Mouse (Mus musculus) midbrain, postnatal 0 days (tissue): ENCODE measurements around the gene Tmed6. TPM values are rescaled to one million over a fixed set of nuclear protein-coding genes. Genes with fewer than 3 reads are reported as not detected.

ENCODE experiments used
- ATAC-seq: fragments of 200-750 bp; cut with Nextera tagmentation; 2 replicates; pipeline ENCODE4 v1.8.0; 2017; ENCODE audit warnings: moderate number of reproducible peaks, mild to moderate bottlenecking, moderate TSS enrichment, moderate library complexity; ENCODE audit not compliant: low FRiP score
- DNase-seq: peaks from one replicate; pipeline ENCODE4 v3.0.0-alpha.2; 2015; ENCODE audit warnings: low spot score
- H3K27ac ChIP-seq: fragments of 300-500 bp; sonication (generic); 2 replicates; pipeline ENCODE4 v1.5.1; 2014; ENCODE audit warnings: low read depth, mild to moderate bottlenecking, low read length, mixed read lengths
- H3K27me3 ChIP-seq: fragments of 300-500 bp; sonication (generic); 2 replicates; pipeline ENCODE4 v1.6.1; 2014; ENCODE audit warnings: low read length, control low read depth, mixed read lengths; ENCODE audit not compliant: insufficient read depth
- H3K36me3 ChIP-seq: fragments of 300-500 bp; sonication (generic); 2 replicates; pipeline ENCODE4 v1.6.1; 2014; ENCODE audit warnings: low read length, control low read depth, mixed read lengths; ENCODE audit not compliant: insufficient read depth
- H3K4me1 ChIP-seq: fragments of 300-500 bp; sonication (generic); 2 replicates; pipeline ENCODE4 v1.6.1; 2014; ENCODE audit warnings: mild to moderate bottlenecking, control low read depth, antibody characterized with exemption, low read length, mixed read lengths; ENCODE audit not compliant: insufficient read depth
- H3K4me2 ChIP-seq: fragments of 300-500 bp; sonication (generic); 2 replicates; pipeline ENCODE4 v1.6.1; 2014; ENCODE audit warnings: low read depth, mild to moderate bottlenecking, low read length, mixed read lengths; ENCODE audit not compliant: poor library complexity, severe bottlenecking
- H3K4me3 ChIP-seq: fragments of 300-500 bp; sonication (generic); 2 replicates; pipeline ENCODE4 v1.5.1; 2014; ENCODE audit warnings: low read depth, mild to moderate bottlenecking, low read length, moderate library complexity
- H3K9ac ChIP-seq: fragments of 300-500 bp; sonication (generic); replicated peaks from 2 replicates; pipeline ENCODE4 v1.6.1; 2014; ENCODE audit warnings: mild to moderate bottlenecking, low read length, moderate library complexity, mixed read lengths; ENCODE audit not compliant: poor library complexity, severe bottlenecking
- H3K9me3 ChIP-seq: fragments of 300-500 bp; sonication (generic); 2 replicates; pipeline ENCODE4 v1.6.1; 2016; ENCODE audit warnings: low read length, control low read depth
- CTCF ChIP-seq: IDR thresholded peaks from 2 replicates; pipeline ENCODE4 v1.5.1; 2016; ENCODE audit warnings: antibody characterized with exemption, mild to moderate bottlenecking
- WGBS: fragments of 180-500 bp; shearing (Covaris S2); extraction: QIAGEN DNeasy Blood & Tissue Kit; methylation state at CpG from one replicate; pipeline ENCODE4 v1.1.7; 2014; 5-methylcytosine and 5-hydroxymethylcytosine counted together
- polyA plus RNA-seq: library from polyadenylated mRNA; unstranded; fragments of >200 nt; fragmentation: Nextera tagmentation; extraction: Ambion mirVana; gene quantifications from 2 replicates; pipeline ENCODE4 v1.2.1, GENCODE M21; 2015
- total RNA-seq: library from RNA; depleted of rRNA; stranded (reverse); fragments of >200 nt; gene quantifications from 2 replicates; pipeline ENCODE4 v1.2.3, GENCODE M21; 2014; rRNA removed

Tmed6 gene
- not detected in 2 replicates for total RNA-seq
- not detected in 2 replicates for polyA plus RNA-seq

DNA sequence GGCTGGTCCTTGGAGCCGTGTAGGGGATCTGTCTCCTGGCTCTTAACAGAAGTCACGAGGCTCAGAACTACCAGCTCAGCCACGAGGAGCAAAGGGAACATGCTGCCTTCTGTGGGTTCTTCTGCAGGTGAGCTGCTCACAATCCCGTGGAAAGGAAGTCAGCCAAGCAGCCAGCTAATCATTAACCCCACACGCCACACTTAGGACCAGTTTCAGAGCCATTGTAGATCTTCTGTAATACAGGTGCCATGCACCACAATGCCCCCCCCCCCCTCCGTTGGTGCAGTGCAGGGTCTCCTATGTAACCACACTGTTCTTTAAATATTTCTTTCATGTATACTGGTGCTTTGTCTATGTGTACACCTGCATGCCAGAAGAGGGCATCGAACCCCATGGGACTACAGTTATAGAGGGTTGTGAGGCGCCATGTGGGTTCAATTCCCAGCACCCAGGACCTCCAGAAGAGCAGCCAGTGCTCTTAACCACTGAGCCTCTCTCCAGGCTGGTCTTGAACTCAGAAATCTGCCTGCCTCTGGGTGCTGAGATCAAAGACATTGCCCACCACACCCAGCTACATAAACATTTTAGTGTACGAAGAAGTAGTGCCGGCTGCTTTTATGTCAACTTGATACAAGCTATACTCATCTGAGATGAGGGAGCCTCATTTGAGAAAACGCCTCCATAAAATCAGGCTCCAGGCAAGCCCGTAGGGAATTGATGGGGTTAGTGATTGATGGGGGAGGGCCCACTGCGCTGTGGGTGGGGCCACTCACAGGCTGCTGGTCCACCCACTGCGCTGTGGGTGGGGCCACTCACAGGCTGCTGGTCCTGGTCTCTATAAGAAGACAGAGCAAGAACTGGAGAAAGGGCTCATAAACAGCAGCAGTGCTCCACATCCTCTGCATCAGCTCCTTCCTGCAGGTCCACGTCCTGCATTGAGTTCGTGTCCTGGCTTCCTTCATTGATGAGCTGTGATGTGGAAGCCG is at the start of gene Tmed6:
Gene Tmed6 (minus strand): TSS at position 134 of the 986 bp plus-strand sequence.
- DNase-seq: no peak
- H3K9me3 ChIP-seq: no peaks in the 10 kb centered on the region
- H3K4me3 ChIP-seq: no peak within 1 kb of the TSS
- WGBS: 67% methylated on average over 17 of the region's 17 CpGs
- H3K4me2 ChIP-seq: no peak within 1 kb of the TSS
- TF ChIP-seq CTCF: no peak
- H3K4me1 ChIP-seq: no peaks in the 10 kb centered on the region
- no peaks in the 10 kb centered on the region for H3K27me3 ChIP-seq
- ATAC-seq: no peak
- H3K36me3 ChIP-seq: peaks cover 18% of the 10 kb centered on the region
- H3K9ac ChIP-seq: no peak within 1 kb of the TSS
- no peak within 1 kb of the TSS for H3K27ac ChIP-seq

DNA sequence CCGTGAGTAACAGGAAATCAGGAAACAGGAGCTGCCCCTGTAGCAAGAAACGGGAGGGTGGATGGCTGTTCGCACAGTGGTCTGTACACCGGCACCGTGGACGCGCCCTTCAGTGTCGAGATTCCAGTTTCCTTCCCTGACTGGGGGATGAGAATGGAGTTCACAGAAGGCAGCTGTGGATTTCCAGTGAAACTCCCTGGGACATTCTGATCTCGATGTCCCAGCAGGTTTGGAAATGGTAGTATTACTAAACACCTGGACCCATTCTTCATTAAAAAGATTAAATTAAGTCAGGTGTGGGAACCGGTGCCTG is 49.5 kb upstream of the Tmed6 start:
- no peak for DNase-seq
- no peaks in the 10 kb centered on the region for H3K27me3 ChIP-seq
- no peaks in the 10 kb centered on the region for H3K4me1 ChIP-seq
- no peak for TF ChIP-seq CTCF
- H3K9me3 ChIP-seq: no peaks in the 10 kb centered on the region
- 78% methylated on average over 10 of the region's 10 CpGs for WGBS
- H3K4me3 ChIP-seq: no peak overlapping the region
- no peaks in the 10 kb centered on the region for H3K36me3 ChIP-seq
- H3K4me2 ChIP-seq: no peak overlapping the region
- H3K9ac ChIP-seq: no peak overlapping the region
- no peak overlapping the region for H3K27ac ChIP-seq
- no peak for ATAC-seq

DNA sequence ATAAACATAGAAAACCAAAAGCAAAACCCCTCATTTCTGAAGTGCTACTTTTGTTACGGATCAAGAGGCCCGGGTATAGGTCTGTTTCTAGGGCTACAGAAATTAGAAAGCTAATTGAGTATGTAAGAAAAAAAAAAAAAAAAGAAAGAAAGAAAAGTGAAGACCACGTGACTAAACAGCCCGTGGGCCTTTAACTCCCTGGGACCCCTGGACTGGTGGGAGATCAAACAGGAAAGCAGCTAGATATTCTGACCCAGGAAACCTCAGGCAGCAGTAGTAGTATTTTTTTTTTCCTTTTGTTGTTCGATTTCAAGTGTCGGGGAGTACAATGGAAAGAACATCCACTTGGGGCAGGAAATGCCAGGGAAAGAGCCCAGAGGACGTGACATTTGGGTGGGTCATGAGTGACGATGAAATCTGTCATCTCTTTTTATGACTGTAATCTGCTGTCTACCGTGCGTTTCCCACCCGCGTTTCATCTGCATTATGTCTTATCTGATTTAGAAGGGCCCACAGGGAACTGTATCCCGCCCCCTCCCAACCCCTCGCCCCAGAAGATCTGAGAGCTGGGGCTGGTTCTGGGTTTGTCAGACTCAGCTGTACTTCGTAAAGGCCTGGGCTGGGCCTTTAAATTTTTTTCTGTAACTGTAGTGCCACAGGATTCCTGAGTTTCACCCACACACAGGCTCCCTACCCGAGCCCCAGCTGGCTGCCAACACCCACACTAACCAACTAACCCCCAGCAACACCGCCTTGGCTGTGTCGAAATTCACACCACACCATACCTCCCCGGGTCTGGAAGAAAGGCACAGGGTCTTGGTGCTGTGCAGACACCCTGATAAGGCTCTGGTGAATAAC is 48.9 kb upstream of the Tmed6 start:
- WGBS: 55% methylated on average over 19 of the region's 19 CpGs
- ATAC-seq: no peak
- TF ChIP-seq CTCF: no peak
- H3K36me3 ChIP-seq: no peaks in the 10 kb centered on the region
- H3K4me3 ChIP-seq: no peak overlapping the region
- no peaks in the 10 kb centered on the region for H3K9me3 ChIP-seq
- no peak for DNase-seq
- no peak overlapping the region for H3K4me2 ChIP-seq
- H3K27me3 ChIP-seq: no peaks in the 10 kb centered on the region
- H3K4me1 ChIP-seq: no peaks in the 10 kb centered on the region
- H3K27ac ChIP-seq: no peak overlapping the region
- no peak overlapping the region for H3K9ac ChIP-seq

DNA sequence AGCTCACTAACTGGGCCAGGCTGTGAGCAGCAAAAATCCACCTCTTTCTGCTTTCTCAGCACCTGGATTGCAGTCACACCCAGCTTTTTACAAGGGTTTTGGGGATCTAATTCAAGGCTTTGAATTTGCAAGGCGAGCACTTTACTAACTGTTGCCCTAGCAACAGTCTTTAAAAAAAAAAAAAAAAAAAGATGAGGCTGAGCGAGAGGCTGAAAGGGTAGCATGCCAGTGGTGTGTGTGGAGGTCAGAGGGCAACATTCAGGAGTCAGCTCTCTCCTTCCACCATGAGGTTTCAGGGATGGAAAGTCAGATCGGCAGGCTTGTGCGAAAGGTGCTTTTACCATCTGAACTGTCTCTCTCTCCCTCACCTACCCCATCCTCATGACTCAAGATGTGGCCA is 47.8 kb upstream of the Tmed6 start:
- DNase-seq (no peak), ATAC-seq (no peak)
- no peak overlapping the region for H3K4me2 ChIP-seq
- H3K9me3 ChIP-seq: no peaks in the 10 kb centered on the region
- H3K27ac ChIP-seq: no peak overlapping the region
- H3K4me3 ChIP-seq: no peak overlapping the region
- no peak for TF ChIP-seq CTCF
- no peaks in the 10 kb centered on the region for H3K27me3 ChIP-seq
- H3K9ac ChIP-seq: no peak overlapping the region
- H3K36me3 ChIP-seq: no peaks in the 10 kb centered on the region
- 42% methylated on average over 4 of the region's 4 CpGs for WGBS
- no peaks in the 10 kb centered on the region for H3K4me1 ChIP-seq

DNA sequence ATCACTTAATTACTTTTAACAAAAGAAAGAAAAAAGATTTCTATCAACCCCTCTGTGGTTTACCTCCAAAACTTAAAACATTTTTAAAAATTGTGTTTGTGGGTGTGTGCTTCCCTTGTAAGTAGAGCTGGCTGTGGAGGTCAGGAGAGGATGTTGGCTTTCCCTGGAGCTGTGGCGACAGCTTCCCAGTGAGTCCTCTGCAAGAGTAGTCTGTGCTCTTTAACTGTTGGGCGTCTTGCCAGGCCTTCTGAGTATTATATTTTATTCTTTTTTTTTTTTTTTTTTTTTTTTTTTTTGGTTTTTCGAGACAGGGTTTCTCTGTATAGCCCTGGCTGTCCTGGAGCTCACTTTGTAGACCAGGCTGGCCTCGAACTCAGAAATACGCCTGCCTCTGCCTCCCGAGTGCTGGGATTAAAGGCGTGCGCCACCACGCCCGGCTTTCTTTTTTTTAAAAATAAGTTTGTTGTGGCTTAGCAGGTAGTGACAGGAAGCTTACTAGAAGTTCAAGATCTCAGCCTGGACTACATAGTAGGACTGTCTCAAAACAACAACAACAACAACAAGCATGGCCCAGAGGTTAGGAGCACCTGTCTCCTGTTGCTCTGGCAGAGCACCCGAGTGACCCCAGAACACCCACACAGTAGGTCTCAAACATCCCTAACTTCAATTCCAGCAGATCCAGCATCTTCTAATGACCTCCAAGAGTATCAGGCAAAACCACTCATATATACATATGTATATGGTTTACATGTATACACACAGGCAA is 46.1 kb upstream of the Tmed6 start:
- H3K4me1 ChIP-seq: no peaks in the 10 kb centered on the region
- WGBS: 96% methylated on average over 9 of the region's 11 CpGs
- H3K27ac ChIP-seq: no peak overlapping the region
- no peak overlapping the region for H3K4me2 ChIP-seq
- H3K27me3 ChIP-seq: no peaks in the 10 kb centered on the region
- H3K4me3 ChIP-seq: no peak overlapping the region
- no peaks in the 10 kb centered on the region for H3K36me3 ChIP-seq
- DNase-seq: no peak
- ATAC-seq: no peak
- H3K9me3 ChIP-seq: no peaks in the 10 kb centered on the region
- no peak overlapping the region for H3K9ac ChIP-seq
- no peak for TF ChIP-seq CTCF
